Mouse (Mus musculus): Measurements from ENCODE around the gene Mars.
A peak's percentile ranks its signal among the peaks of the same experiment; 100 is the strongest.
"Not testable (repeated sequence)": the region's sequence is repeated elsewhere in the genome, so short reads cannot be mapped to it uniquely, and the experiment has no call there.

Gene Mars

DNA sequence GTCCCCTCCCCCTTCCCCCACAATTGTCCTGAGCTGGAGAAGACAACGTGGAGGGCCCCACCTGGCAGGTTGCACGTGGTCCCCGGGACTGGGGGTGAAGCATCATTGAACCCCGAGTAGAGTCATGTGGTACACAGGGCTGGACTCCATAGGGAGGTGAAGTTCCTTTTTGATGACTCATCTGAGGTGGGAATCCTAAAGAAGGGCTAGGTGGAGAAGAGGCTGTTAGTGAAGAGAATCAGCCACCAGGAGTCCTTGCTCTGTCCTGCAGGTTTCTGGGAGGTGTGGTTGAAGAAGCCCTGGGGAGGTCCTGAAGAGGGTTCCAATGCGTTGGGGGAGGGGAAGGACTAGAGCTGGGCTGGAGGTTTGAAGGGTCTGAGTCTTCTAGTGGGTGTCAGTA, 25.4 kb upstream of the Mars start:
- DNase-seq, result no peak

DNA sequence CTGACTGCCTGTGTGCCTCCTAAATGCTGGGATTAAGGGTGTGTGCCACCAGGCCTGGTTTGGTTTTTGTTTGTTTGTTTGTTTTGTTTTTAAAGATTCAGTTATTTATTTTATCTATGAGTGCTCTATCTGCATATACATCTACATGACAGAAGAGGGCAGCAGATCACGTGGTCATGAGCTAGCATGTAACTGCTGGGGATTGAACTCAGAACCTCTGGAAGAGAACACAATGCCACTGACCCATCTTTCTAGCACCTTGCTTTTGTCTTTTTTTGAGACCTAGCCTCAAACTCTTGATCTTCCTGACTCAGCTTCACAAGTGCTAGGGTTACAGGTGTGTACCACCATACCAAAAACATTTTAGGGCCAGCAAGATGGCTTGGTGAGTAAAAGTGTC, 23.7 kb upstream of the Mars start:
- DNase-seq, result no peak

DNA sequence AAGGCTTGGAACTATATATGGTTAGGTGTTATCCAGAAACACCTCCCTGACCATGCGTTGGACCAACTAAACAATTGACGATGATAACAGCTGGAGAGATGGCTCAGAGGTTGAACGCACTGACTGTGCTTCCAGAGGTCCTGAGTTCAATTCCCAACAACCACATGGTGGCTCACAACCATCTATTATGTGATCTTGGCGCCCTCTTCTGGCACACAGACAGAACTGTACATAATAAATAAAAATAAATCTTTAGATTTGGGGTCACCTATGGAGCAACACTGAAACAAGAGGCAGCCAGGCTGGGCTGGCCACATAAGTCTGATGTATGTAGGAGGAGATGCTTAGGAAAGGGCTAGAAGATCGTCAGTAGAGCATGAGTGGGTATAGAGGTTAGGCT, 21.6 kb upstream of the Mars start:
- no peak for DNase-seq

DNA sequence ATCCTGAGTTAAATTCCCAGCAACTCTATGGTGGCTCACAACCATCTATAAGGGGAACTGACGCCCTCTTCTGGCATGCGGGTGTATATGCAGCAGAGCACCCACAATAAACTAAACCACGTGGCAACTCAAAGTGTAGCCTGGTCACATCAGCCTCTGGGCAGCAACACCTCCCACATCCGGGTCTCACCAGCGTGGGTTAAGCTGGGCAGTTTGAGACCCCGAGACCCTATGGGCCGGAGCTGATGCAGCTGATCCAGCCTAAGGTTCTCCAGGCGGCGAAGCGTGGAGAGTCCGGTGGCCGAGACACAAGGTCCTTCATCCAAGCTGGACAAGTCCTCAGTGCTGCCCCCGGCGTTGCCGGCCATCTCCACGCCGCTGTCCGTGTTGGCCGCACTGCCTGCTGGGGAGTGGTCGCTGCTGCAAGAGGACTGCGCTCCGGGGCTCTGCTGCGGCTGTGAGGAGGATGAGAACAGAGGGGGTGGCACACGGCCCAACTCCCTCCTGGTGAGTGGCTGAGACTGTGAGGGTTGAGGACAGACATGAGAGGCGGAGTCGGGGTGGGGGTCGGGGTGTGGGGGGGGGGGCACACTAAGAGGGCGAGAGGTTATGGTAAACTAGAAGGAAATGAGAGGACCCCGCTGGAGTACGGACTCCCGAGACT, 20.8 kb upstream of the Mars start:
- no peak for DNase-seq

DNA sequence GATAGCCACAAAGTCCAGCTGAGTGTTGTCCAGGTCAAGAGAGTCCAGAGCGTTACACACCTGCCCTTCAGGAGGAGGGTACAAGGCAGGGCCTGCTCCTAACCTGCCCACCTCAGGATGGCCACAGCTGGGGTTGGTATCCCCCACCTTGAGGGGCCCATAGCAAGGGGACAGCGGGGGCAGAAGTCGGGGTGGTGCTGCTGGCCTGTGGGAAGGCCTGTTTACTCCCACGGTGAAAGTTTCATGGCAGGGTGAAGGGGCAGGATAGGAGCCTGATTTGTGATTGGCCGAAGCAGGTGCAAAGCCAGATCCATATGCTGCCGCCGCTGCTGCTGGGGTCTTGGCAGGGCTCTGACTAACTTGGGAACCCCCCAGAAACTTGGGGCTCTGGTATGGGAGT, 18.6 kb upstream of the Mars start:
- DNase-seq, result no peak

DNA sequence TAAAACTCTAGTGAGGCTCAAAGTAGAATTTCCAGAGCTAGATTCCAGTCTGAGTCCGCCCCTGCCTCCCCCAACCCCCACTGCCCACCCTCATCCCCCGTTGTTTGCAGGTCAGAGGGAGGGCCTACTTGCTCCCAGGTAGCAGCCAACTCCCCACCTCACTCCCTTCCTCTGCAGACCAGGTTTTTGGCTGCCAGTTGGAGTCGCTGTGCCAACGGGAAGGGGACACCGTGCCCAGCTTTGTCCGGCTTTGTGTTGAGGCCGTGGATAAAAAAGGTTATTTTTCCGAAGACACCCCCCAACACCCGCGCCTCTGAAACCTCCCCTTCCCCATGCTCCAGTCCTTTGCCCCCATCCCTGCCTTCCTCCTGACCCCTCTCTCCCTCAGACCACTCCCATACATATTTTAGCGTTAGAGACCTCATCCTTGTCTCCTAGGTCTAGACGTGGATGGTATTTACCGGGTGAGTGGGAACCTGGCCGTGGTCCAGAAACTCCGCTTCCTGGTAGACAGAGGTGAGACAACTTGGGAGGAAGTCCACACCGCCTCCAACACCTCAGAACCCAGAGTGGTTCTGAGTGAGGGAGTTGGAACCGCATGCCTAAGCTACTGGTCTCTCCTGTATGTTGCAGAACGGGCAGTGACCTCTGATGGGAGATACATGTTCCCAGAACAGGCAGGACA, 16.0 kb upstream of the Mars start:
- DNase-seq, result peak; percentile 29

DNA sequence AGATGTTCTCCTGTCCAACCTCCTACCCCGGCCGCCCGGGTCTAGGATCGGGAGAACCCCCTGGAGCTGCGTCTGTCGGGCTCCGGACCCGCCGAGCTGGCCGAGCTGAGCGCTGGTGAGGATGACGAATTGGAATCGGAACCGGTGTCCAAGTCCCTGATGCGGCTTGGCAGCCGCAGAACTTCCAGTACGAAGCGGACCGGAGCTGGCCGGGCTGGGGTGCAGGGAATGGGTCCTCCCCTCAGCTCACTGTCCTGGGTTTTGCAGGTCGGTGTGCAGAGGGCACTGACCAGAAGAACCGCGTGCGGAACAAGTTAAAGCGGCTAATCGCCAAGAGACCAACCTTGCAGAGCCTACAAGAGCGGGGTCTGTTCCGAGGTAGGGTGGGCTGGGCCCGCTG, 15.2 kb upstream of the Mars start:
- peak; percentile 28 for DNase-seq

DNA sequence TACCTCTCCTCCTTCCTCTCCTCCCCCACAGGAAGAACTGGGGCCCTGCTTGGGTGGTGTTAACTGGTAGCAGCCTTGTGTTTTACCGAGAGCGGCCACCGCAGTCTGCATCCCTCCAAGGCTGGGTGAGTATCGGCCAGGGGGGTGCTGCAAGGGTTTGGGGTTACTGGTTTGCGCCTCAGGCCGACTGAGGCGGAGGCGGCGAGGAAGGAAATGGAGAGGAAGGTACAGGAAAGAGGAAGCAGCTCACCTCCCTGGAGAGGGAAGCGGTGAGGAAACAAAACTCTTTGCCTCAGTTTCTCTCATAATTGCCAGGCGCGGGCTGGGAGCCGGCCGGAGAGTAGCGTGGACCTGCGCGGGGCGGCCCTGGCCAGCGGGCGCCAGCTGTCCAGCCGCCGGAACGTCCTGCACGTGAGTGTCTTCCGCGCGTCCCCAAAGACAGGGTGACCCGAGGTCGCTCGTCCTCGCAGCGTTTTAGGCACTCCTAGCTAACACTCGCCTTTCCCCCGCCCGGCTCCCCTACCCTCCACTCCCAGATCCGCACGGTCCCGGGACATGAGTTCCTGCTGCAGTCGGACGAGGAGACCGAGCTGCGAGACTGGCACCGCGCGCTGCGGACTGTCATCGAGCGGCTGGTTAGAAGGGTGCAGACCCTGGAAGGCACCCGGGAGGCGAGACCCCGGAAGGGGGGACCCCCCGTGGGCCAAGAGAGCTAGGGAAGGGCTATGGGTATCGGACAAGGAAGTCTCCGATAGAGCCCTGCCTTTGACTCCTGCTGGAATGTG, 14.6 kb upstream of the Mars start:
- DNase-seq, result peak; percentile 41

DNA sequence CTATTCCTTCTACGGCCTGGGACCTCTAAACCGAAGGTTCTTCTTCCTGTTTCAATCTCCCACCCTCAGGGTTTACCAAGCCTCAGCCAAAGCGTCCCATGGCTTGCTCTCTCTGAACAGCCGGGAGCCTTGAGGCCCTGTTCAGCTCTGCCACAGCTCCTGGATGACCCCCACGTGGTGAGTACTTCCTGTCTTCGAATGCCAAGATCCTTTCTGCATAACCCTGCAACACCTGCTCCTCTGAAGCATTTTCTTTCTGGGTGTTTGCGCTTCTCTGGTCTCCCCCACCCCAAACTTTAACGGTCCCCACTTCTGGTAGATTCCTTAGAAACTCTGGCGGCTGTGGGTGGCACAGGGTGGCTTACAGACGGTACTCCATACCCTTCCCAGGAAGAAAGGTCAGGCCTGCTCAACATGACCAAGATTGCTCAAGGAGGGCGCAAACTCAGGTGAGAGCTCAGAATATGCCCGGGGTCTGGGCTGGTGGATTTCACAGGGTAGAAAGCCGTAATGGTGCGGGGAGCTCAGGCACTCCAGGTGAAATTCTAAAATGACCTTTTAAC, 13.9 kb upstream of the Mars start:
- DNase-seq, result no peak

DNA sequence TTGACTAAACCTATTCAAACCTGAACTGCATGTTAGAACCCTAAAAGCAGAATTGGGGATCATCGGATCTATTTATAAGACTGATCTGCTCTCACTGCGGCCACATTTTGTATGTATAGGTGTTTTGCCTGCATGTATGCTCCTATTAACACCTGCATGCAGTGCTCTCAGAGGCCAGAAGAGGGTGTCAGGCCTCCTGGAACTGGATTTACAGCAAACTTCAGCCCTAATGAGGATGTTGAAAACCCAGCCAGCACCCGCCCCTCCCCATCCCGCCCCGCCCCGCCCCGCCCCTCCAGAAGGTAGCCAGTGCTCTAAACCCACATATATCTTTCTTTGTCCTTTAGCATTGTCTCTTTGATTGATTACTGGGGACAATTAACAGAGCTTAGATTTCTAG, 12.9 kb upstream of the Mars start:
- DNase-seq, result peak; percentile 61

DNA sequence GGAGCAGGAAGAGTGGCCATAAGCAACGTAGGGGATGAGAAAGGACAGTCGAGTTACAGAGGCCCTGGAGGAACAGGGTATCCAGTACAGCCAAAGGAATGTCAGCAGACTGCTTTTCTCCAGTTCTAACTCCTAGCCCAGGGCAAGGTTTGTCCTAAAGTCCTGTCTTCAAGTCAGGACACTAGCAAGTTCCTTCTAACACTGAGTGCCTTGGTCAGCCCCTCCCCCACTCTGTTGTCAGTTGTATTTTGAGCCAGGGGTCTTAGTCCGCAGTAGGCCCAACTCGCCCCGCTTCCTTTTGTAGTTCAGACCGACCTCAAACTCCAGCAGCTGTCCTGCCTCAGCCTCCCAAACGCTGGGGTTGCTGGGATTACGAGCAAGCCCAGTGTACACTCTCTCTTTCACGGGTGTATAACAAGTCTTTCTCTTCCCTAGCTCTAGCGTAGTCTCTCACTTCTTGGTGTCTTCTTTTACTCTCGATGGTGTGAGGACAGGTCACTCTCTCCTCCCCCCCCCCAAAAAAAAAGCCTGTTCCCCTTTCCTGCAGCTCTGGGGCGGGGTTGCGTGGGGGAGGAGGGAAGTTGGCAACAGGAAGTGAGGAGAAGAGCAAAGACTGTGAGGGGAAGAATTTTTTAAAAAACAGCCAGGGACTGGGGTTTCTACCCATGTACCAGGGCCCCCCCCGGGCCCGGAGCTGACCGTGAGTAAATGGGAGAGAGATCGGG, 11.7 kb upstream of the Mars start:
- no peak for DNase-seq

DNA sequence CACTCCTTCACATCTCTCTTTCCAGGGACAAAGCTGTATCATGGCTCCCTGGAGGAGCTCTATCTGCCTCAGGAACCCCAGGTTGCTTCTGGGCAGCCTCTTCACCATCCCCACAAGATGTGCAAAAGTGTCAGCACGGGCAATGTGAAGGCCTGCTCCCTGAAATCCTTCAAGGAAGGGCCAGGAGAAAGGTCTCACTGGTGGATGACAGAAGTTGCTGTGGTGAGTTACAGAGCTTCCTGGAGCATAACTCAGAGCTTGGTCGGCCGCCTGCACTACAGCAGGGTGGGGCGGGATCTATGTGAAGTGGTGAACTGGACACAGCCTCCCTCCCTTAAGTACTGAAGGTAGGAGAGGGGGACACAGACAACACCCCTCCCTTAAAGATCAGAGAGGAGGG, 11.1 kb upstream of the Mars start:
- DNase-seq, result no peak

DNA sequence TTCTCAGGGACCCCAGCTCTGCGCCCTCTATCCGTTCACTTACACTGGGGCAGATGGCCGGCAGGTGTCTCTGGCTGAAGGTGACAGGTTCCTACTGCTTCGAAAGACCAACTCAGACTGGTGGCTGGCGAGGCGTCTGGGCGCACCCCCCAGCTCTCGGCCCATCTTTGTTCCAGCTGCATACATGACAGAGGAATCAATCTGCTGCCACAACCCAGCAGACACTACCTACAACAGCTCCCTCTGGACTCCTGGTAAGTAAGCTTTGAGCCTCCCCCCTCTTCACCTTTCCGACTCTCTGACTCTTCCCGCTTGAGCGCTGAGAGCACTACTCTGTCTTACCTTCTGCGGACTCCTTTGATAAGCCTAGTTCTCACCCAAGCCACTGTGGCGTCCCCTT, 10.6 kb upstream of the Mars start:
- no peak for DNase-seq

DNA sequence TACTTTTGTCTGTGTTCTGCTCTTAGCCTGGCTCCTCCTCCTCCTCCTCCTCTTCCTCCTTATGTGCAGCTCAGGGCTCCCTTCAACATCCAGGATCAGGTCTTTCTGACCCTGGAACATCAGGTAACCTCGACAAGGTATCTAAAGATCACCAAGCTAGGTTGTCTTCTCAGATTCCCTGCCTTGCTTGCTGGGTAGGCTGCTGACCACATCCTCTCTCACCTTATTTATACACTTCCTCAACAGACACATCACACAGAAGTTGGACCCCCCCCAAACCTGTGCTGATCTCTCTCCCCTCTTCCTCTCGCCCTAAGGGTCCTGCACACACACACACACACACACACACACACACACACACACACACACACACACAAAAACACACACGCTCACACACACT, 10.0 kb upstream of the Mars start, which contains the start of gene Arhgap9:
Arhgap9 (plus strand) TSS at position 344 of the 400 bp plus-strand sequence.
- DNase-seq, result no peak

DNA sequence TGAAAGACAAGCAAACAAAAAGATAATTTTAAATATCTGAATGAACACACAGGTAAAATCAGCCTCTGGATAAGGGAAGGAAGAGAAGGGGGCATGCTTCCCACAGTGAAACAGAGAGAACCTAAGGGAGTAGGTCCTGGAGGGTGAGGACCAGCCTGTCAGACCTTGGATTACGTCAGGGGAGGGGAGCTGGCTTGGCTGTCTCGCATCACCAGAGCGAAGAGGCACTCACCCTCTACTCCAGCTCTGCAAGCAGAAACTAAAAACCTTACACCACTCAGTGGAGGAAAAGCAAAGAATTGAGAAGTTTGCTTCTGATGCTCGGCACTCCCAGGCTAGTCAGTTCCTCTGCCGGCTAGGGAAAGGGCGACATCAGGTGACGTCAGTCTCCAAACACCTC, 8.4 kb upstream of the Mars start:
- DNase-seq, result no peak

DNA sequence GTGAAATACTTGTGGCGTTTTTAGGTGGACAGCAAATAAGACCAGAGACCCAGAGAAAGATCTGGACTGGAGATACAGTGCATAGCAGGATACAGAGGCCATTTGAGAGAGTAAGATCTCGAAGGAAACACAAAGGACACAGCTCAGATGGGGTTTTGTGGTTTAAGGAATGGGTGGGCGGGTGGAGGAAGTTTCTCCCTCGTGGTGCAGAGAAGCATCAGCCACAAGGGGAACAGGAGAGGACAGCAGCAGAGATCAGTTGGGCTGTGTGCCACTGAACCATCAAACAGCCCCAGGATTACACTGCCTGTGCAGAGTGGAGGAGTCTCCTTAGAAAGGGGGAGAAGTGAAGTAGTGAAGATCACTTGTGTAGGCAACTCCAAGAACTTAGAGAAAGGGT, 6.4 kb upstream of the Mars start:
- no peak for DNase-seq

DNA sequence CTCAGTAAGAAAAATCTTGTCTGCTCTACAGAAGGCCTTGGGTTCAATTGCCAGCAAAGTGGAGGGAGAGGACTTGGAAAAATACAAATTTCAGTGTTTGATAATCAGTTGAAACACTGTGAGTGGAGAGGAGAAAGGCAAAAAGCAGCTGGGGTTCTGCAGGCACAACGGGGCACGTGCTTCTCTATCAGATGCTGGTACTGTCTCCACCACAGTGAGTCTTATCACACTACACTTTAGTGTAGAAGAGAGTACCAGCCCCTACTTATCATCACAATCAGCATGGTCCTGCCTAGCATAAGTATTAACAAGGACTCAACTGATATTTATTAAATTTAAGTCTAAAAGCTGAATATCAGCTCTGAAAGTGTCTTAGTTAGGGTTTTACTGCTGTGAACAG, 5.7 kb upstream of the Mars start:
- DNase-seq, result no peak

DNA sequence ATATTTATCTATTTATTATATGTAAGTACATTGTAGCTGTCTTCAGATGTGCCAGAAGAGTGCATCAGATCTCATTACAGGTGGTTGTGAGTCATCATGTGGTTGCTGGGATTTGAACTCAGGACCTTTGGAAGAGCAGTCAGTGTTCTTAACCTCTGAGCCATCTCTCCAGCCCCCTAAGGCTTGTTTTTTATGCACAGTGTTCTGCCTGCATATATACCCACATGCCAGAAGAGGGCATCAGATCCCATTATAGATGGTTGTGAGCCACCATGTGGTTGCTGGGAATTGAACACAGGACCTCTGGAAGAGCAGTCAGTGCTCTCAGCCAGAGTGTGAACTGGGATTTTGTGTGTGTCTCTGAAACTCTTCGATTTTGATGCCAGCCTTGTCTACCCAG, 3.4 kb upstream of the Mars start:
- DNase-seq, result not testable (repeated sequence)

DNA sequence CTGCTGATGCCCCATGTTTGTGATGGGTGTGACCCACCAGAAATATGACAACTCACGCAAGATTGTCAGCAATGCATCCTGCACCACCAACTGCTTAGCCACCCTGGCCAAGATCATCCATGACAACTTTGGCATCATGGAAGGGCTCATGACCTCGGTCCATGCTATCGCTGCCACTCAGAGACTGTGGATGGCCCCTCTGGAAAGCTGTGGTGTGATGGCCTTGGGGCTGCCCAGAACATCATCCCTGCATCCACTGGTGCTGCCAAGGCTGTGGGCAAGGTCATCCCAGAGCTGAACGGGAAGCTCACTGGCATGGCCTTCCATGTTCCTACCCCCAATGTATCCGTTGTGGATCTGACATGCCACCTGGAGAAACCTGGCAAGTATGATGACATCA, 1.9 kb upstream of the Mars start:
- DNase-seq, result not testable (repeated sequence)

DNA sequence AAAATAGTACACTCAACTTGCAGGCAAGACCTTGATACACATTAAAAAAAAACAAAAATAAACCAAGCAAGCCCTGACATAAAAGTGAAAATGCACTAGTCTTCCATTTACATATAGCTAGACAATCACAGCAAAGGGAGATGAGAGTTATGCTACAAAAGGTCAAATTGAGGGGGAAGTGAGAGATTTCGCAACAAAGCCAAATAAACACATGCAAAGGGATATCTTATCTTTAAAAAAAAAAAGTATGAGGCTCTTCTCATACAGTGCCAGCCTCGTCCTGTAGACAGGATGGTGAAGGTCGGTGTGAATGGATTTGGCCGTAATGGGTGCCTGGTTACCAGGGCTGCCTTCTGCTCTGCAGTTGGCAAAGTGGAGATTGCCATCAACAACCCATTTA, 1.3 kb upstream of the Mars start:
- no peak for DNase-seq

DNA sequence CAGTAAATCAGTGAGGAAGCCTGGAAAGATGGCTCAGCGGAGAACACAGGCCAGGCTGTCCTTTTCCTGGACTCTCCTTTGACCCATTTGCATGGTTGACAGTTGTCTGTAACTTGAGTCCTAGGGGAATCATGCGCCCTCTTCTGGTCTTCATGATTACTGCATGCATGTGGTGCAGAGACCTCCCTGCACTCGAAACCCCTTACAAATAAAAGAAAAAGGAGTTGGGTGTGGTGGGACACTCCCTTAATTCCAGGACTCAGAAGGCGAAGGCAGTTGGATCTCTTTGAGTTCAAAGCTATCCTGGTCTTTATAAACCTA, 730 bp upstream of the Mars start:
- peak; percentile 86 for DNase-seq

DNA sequence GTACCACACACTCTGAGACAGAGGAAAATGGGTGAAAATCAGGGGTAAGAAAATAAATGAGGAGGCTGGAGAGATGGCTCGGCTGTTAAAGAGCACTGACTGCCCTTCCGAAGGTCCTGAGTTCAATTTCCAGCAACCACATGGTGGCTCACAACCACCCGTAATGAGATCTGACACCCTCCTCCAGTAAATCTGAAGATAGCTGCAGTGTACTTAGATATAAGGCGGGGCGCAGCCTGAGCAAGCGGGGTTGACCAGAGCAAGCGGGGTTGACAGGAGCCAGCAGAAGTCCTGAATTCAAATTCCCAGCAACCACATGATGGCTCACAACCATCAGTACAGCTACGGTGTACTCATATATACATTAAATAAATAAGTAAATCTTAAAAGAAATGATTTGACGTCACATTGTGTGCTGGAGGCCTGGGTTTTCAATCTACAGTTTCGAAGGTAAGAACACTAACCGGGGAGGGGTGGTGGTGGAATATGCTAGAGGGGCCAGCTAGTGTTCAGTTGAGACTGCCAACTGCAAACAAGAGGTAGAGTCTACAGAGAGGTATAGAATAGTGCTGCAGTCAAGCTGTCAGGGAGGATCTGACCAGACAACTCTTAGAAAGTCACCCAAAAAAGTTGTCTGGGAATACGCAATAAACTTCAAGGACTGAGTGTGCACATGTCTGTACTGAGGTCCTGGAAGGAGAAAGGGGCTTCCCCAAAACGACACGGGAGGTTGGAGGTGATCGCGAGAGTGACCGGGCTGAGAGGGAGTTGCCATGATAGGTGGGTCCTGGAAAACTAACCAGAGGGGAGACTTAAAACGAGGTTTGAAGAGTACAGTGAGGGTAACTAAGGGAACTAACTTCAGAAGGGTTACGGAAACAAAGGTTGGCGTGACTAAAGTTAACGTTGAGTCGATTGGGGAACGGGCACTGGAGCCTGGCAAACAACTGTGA, 787 bp downstream of the Mars start:
- DNase-seq, result no peak
